Mouse (Mus musculus) heart, adult 2 months (tissue): ENCODE measurements around the gene Mecom.

Source experiments
- CTCF ChIP-seq: fragments of 200-600 bp; IDR thresholded peaks from 2 replicates; pipeline ENCODE4 v1.8.1; 2022; ENCODE audit warnings: antibody characterized with exemption, mild to moderate bottlenecking, moderate library complexity
- EP300 ChIP-seq: fragments of 200-500 bp; IDR thresholded peaks from 2 replicates; pipeline ENCODE4 v1.6.1; 2011; ENCODE audit warnings: low read depth, low read length, control low read depth; ENCODE audit not compliant: insufficient read depth
- POLR2A ChIP-seq: fragments of 200-500 bp; IDR thresholded peaks from 2 replicates; pipeline ENCODE4 v1.6.1; 2011; ENCODE audit warnings: mild to moderate bottlenecking, low read depth, low read length, control low read depth; ENCODE audit not compliant: insufficient read depth

GRCm38 (mm10) chr3:30247256-30247655 is 300.6 kb downstream of the Mecom start:
- TF ChIP-seq POLR2A, result no peak
- TF ChIP-seq CTCF, result no peak
- no peak for TF ChIP-seq EP300
